Mouse (Mus musculus) forebrain, embryonic 13.5 days (tissue): ENCODE measurements at regions not wholly inside any gene's neighbourhood (a gene's known extent, or its start where the extent isn't known, plus 50 kb on each side); places are given as distances from the start of the nearest gene placed in this dataset.

Source experiments
- ATAC-seq: fragments of 200-750 bp; cut with Nextera tagmentation; 2 replicates; pipeline ENCODE4 v1.8.0; 2017
- H3K27ac ChIP-seq: fragments of 300-500 bp; sonication (generic); 2 replicates; pipeline ENCODE4 v1.5.1; 2015; ENCODE audit warnings: inconsistent platforms, mild to moderate bottlenecking, moderate library complexity
- H3K27me3 ChIP-seq: fragments of 300-500 bp; sonication (generic); 2 replicates; pipeline ENCODE4 v1.6.1; 2015; ENCODE audit warnings: mild to moderate bottlenecking, inconsistent platforms
- H3K36me3 ChIP-seq: fragments of 300-500 bp; sonication (generic); 2 replicates; pipeline ENCODE4 v1.6.1; 2015; ENCODE audit warnings: mild to moderate bottlenecking, inconsistent platforms; ENCODE audit not compliant: poor library complexity, severe bottlenecking
- H3K4me1 ChIP-seq: fragments of 300-500 bp; sonication (generic); 2 replicates; pipeline ENCODE4 v1.6.1; 2015; ENCODE audit warnings: inconsistent platforms
- H3K4me2 ChIP-seq: fragments of 300-500 bp; sonication (generic); 2 replicates; pipeline ENCODE4 v1.6.1; 2015; ENCODE audit warnings: inconsistent platforms, mild to moderate bottlenecking, moderate library complexity
- H3K4me3 ChIP-seq: fragments of 300-500 bp; sonication (generic); 2 replicates; pipeline ENCODE4 v1.5.1; 2015; ENCODE audit warnings: mild to moderate bottlenecking, inconsistent platforms
- H3K9ac ChIP-seq: fragments of 300-500 bp; sonication (generic); 2 replicates; pipeline ENCODE4 v1.6.1; 2015; ENCODE audit warnings: mild to moderate bottlenecking, inconsistent platforms
- H3K9me3 ChIP-seq: fragments of 300-500 bp; sonication (generic); replicated peaks from 2 replicates; pipeline ENCODE4 v1.6.1; 2016; ENCODE audit warnings: inconsistent platforms
- WGBS: fragments of 180-500 bp; shearing (Covaris S2); methylation state at CpG from one replicate; pipeline ENCODE4 v1.1.7; 2015; 5-methylcytosine and 5-hydroxymethylcytosine counted together

DNA sequence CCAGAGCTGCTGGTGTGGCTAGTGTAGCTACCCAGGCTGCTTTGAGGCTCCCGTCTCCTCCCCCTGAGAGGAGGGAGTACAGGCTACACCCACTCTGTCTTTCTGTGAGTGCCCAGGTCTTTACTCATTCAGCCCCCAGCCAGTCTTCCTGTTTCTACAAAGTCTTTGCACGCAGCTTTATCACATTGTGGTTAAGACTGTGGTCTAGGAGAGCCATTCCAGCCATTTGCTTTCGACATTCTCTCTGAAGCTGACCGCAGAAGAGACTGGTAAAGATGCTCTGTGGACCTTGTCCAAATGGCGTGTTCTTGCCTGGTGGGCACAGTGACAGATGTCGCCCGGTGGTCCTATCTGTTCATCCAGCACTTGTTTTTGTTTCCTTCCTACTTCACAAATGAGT lies 62.0 kb downstream of the Tpra1 start:
- 85% methylated on average over 7 of the region's 7 CpGs for WGBS
- no peaks in the 10 kb centered on the region for H3K9me3 ChIP-seq
- ATAC-seq = no peak
- peaks cover 36% of the 10 kb centered on the region for H3K4me1 ChIP-seq
- H3K27me3 ChIP-seq = peaks cover 12% of the 10 kb centered on the region; the same call in 1 of the 2 replicates
- no peak overlapping the region for H3K27ac ChIP-seq
- H3K9ac ChIP-seq = no peak overlapping the region
- no peak overlapping the region for H3K4me2 ChIP-seq
- H3K4me3 ChIP-seq = no peak overlapping the region
- H3K36me3 ChIP-seq = no peaks in the 10 kb centered on the region

DNA sequence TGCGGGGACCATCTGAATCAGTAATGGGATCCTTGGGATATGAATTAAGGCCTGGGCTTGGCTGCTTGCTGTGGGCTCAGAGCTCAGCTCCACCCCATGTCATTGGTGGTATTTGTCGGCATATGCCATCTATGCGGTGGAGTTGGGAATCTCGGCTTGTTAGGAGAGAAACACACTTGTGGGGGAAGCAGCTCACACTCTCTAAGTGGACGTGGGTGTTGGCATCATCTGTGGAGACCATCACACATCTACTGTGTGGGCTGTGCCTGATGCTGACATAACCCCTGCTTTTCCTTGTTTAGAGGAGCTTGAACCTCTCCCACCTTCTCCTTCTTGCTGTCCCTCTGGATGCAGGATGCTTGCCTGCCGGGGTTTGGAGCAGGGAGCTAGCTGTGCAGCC lies 62.9 kb downstream of the Tpra1 start:
- no peak overlapping the region for H3K4me3 ChIP-seq
- no peaks in the 10 kb centered on the region for H3K36me3 ChIP-seq
- H3K9me3 ChIP-seq = no peaks in the 10 kb centered on the region
- H3K4me2 ChIP-seq = no peak overlapping the region
- no peak overlapping the region for H3K9ac ChIP-seq
- WGBS = 80% methylated on average over 6 of the region's 6 CpGs
- no peak overlapping the region for H3K27ac ChIP-seq
- peaks cover 12% of the 10 kb centered on the region; the same call in 1 of the 2 replicates for H3K27me3 ChIP-seq
- peaks cover 30% of the 10 kb centered on the region for H3K4me1 ChIP-seq
- no peak for ATAC-seq

DNA sequence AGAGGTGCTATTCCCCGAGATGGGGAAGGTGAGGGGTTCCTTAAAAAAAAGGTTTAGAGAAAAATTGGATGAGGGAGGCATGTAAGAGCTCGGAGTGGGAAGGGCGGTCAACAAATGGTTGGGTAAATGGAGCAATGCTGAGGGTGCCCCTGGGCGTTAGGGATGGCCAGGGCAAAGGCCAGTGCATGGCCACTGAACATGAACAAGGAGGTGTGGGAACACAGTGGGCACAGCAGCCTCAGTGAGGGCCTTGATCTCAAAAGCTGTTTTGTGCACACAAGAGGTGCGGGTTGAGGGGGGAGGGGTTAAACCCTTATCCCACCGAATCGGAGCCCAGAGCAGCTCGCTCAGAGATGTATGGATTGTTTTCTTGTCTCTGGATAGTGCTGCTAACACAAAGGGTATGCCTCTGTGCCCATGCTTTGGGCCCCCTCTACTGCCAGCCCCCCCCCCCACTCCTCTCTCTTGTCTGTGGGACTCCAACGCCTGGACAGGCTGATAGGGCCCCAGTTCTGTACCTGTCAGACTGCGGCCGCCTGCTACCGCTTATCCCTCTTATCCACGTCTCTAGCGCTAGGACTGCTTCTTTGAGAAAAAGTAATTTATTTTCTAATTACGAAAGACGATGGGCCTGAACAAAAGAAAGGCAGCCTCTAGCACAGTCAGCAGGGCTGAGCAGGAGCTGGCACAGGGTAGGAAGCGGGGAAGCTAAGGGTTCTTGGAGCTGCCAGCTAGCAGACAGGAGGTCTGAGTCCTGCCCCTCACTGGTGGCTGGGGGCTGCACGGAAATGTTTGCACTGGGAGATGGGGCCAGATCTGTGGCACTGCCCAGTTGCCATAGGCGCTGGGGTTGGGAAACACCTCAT lies 63.5 kb downstream of the Tpra1 start:
- peak overlapping the region; percentile 30; the same call in 1 of the 2 replicates for H3K9ac ChIP-seq
- ATAC-seq = peak; percentile 64; the same call in 1 of the 2 replicates
- peaks cover 27% of the 10 kb centered on the region for H3K4me1 ChIP-seq
- H3K9me3 ChIP-seq = no peaks in the 10 kb centered on the region
- H3K4me2 ChIP-seq = peak overlapping the region; percentile 22; the same call in 1 of the 2 replicates
- H3K36me3 ChIP-seq = no peaks in the 10 kb centered on the region
- peak overlapping the region; percentile 51 for H3K27ac ChIP-seq
- H3K4me3 ChIP-seq = no peak overlapping the region
- peaks cover 12% of the 10 kb centered on the region; the same call in 1 of the 2 replicates for H3K27me3 ChIP-seq
- 18% methylated on average over 19 of the region's 19 CpGs for WGBS

DNA sequence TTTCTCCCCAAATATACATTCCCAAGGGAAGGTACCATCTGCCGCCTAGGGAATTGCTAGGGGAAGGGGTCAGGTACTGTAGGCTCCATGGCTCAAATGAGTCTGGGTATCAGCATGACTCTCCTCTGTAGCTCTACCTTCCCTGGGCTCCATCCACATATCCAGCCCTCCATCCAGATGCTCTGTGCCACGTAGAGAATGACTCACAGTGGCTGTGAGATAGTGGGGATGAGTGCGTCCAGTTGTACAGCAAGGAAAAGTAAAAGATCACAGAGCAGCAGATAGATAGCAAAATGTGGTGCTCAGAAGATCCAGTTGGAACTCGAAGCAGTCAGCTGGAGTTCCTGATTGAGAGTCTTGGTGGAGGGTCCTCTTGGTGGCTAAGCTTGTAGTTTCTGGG lies 64.5 kb downstream of the Tpra1 start:
- peaks cover 32% of the 10 kb centered on the region for H3K4me1 ChIP-seq
- no peaks in the 10 kb centered on the region for H3K9me3 ChIP-seq
- WGBS = 90% methylated on average over 4 of the region's 4 CpGs

DNA sequence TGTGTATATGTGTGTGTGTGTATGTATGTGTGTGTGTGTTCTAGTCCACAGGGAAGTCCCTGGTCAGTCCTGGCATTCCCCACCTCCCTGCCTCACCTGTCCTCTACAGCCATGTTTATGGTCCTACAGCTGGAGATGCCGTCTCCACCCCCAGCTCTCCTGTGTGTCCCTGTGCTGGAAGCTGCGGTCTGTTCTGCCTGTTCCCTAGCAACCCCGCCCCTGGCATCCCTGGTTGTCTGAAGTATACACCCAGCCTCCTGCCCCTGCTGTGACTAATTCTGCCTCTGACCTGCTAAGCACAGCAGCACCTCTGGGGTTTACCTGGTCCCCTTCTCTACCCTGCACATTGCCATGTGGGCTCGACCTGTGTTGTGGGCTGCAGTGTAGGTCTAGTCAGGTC lies 66.8 kb downstream of the Tpra1 start:
- no peak overlapping the region for H3K4me2 ChIP-seq
- H3K9ac ChIP-seq = no peak overlapping the region
- ATAC-seq = no peak
- H3K27ac ChIP-seq = no peak overlapping the region
- H3K9me3 ChIP-seq = no peaks in the 10 kb centered on the region
- 58% methylated on average over 2 of the region's 4 CpGs for WGBS
- H3K36me3 ChIP-seq = no peaks in the 10 kb centered on the region
- H3K4me1 ChIP-seq = peaks cover 43% of the 10 kb centered on the region
- no peak overlapping the region for H3K4me3 ChIP-seq
- H3K27me3 ChIP-seq = peaks cover 30% of the 10 kb centered on the region

More for the DNA sequence above, 64.5 kb downstream of the Tpra1 start:
- ATAC-seq = no peak
- no peak overlapping the region for H3K4me3 ChIP-seq
- no peak overlapping the region for H3K9ac ChIP-seq
- H3K27me3 ChIP-seq = peaks cover 20% of the 10 kb centered on the region
- no peak overlapping the region for H3K4me2 ChIP-seq
- H3K27ac ChIP-seq = no peak overlapping the region
- no peaks in the 10 kb centered on the region for H3K36me3 ChIP-seq

DNA sequence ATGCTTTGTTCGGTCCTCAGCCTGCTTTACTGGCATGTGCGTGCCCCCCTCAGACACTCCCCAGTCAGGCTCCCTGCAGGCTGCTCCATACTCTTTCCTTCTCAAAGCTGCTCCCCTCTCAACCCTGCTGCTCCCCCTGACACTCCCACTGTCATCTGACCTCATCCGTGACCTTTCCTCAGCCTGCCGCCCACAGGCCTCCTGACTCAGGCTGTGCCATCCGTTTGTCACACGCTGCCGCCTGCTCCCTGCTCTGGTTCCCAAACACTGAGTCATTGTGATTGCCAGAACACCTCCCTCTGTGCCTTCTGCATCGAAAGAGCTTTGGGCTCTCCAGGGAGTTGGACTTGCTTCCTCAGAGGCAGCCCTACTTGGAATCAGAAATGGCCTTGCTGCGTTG lies 69.7 kb downstream of the Tpra1 start:
- H3K27ac ChIP-seq = 0 out of 2 replicates have a peak overlapping the region, but pooled peaks have one; percentile 15
- WGBS = 19% methylated on average over 9 of the region's 9 CpGs
- peaks cover 55% of the 10 kb centered on the region for H3K27me3 ChIP-seq
- no peak overlapping the region for H3K4me3 ChIP-seq
- H3K9ac ChIP-seq = peak overlapping the region; percentile 36; the same call in 1 of the 2 replicates
- H3K4me2 ChIP-seq = no peak overlapping the region
- peaks cover 48% of the 10 kb centered on the region for H3K4me1 ChIP-seq
- H3K36me3 ChIP-seq = no peaks in the 10 kb centered on the region
- no peaks in the 10 kb centered on the region for H3K9me3 ChIP-seq
- ATAC-seq = no peak

DNA sequence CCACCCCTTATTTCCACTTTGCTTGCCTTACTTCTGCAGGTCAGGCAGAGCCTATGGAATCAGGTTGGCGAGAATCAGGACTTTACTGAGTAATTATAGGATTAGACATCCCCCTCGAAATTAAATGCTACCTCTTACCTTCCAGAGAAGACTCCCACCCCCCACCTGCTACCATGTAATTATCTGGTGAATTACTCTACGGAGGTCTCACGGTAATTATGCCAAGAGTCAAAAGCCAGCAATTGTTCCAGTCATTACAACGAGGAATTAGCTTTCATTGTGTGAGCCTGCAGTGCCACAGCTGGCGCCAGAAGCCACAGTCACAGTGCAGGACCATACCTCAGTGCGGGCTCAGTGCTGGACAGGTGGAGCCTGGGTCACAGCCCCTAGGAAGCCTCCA lies 72.4 kb downstream of the Tpra1 start:
- H3K4me3 ChIP-seq = no peak overlapping the region
- no peak overlapping the region for H3K4me2 ChIP-seq
- no peaks in the 10 kb centered on the region for H3K9me3 ChIP-seq
- H3K4me1 ChIP-seq = peaks cover 67% of the 10 kb centered on the region
- H3K27ac ChIP-seq = peak overlapping the region; percentile 52
- peaks cover 71% of the 10 kb centered on the region for H3K27me3 ChIP-seq
- peak overlapping the region; percentile 3; the same call in 1 of the 2 replicates for H3K9ac ChIP-seq
- no peak for ATAC-seq
- no peaks in the 10 kb centered on the region for H3K36me3 ChIP-seq
- 4% methylated on average over 7 of the region's 7 CpGs for WGBS

DNA sequence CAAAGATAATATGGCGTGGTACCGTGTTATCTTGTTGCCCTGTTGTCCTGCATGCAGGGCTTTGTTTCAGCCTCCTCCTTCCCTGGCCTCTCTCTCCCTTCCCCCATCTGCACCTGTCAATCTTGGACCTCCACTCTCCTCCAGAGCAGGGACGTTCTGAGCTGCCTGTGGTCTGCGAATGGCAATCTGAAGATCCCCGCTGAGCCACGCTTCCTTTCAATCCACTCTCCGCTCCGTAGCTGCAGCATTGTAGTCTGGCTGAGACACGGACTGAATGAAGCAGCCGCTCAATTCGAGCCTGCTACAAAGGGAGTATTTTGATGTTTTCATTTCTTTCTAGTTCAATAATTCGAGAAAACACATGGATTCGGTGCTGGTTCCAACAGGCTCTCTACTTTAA lies 74.5 kb downstream of the Tpra1 start:
- no peaks in the 10 kb centered on the region for H3K36me3 ChIP-seq
- ATAC-seq = peak; percentile 52
- peak overlapping the region; percentile 42 for H3K4me2 ChIP-seq
- H3K9ac ChIP-seq = peak overlapping the region; percentile 51
- H3K4me3 ChIP-seq = no peak overlapping the region
- peaks cover 64% of the 10 kb centered on the region for H3K27me3 ChIP-seq
- peaks cover 70% of the 10 kb centered on the region for H3K4me1 ChIP-seq
- 3% methylated on average over 13 of the region's 13 CpGs for WGBS
- H3K9me3 ChIP-seq = no peaks in the 10 kb centered on the region
- H3K27ac ChIP-seq = peak overlapping the region; percentile 75

DNA sequence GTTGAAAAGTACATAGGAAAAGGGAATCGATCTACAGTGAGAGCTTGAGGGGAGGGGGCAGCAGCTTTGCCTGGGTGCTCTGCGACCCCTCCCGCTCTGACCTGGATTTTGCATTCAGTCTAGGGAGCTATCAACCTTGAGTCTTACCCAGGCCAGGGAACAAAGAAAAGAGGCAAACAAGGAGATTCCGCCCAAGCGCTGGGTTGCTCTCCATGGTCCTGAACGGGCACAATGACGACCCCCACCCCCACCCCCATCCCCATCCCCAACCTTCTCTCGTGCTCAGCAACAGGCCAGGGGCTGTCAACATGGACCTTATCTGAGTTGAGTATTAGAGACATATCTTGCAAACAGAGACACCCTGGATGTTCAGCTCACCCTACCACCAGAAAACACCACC lies 74.9 kb downstream of the Tpra1 start:
- Histone ChIP-seq H3K4me2 (peak overlapping the region; percentile 42), H3K27ac (peak overlapping the region; percentile 75), H3K4me3 (no peak overlapping the region), H3K36me3 (no peaks in the 10 kb centered on the region), H3K27me3 (peaks cover 64% of the 10 kb centered on the region), H3K4me1 (peaks cover 70% of the 10 kb centered on the region), H3K9me3 (no peaks in the 10 kb centered on the region), H3K9ac (peak overlapping the region; percentile 51)
- 6% methylated on average over 8 of the region's 8 CpGs for WGBS
- ATAC-seq = no peak

DNA sequence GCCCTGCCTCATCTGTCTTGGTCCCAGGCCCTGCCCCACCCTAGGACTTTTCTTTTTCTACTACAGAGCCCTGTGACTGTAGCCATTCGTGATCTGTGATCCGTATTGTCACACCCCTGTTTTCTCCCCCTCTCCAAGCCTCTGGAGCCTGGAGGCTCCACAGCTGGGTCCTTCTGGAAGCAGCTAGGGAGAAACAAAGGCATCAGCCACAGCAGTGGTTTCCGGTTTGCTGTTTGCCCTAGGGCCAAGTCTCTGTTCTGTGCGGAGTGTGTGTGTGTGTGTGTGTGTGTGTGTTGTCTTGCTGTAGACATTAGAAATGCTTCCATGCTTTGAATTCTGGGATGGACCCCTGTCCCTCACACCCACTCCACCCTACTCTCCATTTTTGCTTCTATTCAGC lies 76.9 kb downstream of the Tpra1 start:
- Histone ChIP-seq H3K9me3 (no peaks in the 10 kb centered on the region), H3K36me3 (no peaks in the 10 kb centered on the region), H3K27ac (no peak overlapping the region), H3K9ac (no peak overlapping the region), H3K4me1 (peaks cover 68% of the 10 kb centered on the region), H3K4me2 (no peak overlapping the region), H3K27me3 (peaks cover 55% of the 10 kb centered on the region), H3K4me3 (no peak overlapping the region)
- 33% methylated on average over 4 of the region's 4 CpGs for WGBS
- no peak for ATAC-seq

DNA sequence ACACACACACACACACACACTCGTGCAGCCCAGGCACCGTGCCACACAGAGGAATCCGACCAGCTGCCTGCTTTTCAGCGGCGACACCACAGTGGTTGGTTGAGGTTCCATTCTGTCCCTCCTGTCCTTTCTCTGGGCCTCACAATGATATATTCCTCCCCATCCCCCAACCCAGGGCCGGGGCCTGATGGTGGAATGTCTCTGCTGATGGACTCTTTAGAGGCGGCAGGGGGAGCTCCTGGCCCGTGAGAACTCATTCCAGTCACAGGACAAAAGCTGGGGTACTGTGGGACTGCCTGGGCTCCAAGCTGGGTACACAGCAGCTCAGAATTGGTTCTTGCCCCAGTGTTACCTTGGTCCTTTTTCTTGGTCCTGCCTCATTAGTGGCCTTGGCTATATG lies 78.1 kb downstream of the Tpra1 start:
- peaks cover 48% of the 10 kb centered on the region for H3K27me3 ChIP-seq
- H3K9ac ChIP-seq = no peak overlapping the region; the same call in 1 of the 2 replicates
- no peaks in the 10 kb centered on the region for H3K9me3 ChIP-seq
- peak overlapping the region; percentile 76 for H3K27ac ChIP-seq
- H3K4me3 ChIP-seq = no peak overlapping the region
- H3K4me1 ChIP-seq = peaks cover 58% of the 10 kb centered on the region
- 0 out of 2 replicates have a peak overlapping the region, but pooled peaks have one; percentile 7 for H3K4me2 ChIP-seq
- no peaks in the 10 kb centered on the region for H3K36me3 ChIP-seq
- 2% methylated on average over 8 of the region's 8 CpGs for WGBS
- peak; percentile 86 for ATAC-seq

DNA sequence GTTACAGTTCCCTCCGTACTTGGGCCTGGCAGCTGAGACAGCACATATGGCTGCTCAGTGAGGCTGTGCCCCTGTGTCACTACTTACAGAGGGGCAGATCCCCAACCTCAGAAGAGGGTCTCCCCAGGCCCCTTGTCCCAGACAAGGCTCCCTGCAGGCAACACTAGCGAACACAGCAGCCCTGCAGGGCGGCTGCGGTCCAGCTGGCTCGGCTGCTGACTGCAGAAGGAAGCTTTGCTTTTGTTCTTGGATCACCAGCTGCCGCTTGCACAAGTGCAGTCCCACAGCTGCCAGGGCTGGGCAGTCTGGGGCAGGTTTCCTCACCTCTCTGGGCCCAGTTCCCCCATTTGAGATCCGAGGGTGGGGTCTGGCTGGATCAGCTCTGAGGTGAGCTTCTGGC lies 79.5 kb downstream of the Tpra1 start:
- 2% methylated on average over 7 of the region's 7 CpGs for WGBS
- Histone ChIP-seq H3K27me3 (peaks cover 46% of the 10 kb centered on the region), H3K36me3 (no peaks in the 10 kb centered on the region), H3K4me3 (no peak overlapping the region), H3K9me3 (no peaks in the 10 kb centered on the region), H3K4me1 (peaks cover 48% of the 10 kb centered on the region), H3K27ac (peak overlapping the region; percentile 57), H3K4me2 (no peak overlapping the region), H3K9ac (no peak overlapping the region)
- peak; percentile 25 for ATAC-seq
